Mouse (Mus musculus) kidney, postnatal 0 days (tissue): ENCODE data around the gene Tubgcp4. TPM values are rescaled to one million over a fixed set of nuclear protein-coding genes. Genes with fewer than 3 reads are reported as not detected.
"Not testable (repeated sequence)": the region's sequence is repeated elsewhere in the genome, so short reads cannot be mapped to it uniquely, and the experiment has no call there.

Source experiments
- ATAC-seq: fragments of 200-750 bp; cut with Nextera tagmentation; replicated peaks from 2 replicates; pipeline ENCODE4 v1.8.0; 2017; ENCODE audit warnings: low read depth, moderate number of reproducible peaks, moderate TSS enrichment, moderate library complexity; ENCODE audit not compliant: low FRiP score
- DNase-seq: peaks from one replicate; pipeline ENCODE4 v3.0.0-alpha.2; 2016; ENCODE audit warnings: low spot score
- H3K27ac ChIP-seq: fragments of 300-500 bp; sonication (generic); 2 replicates; pipeline ENCODE4 v1.5.1; 2014; ENCODE audit warnings: mild to moderate bottlenecking
- H3K27me3 ChIP-seq: fragments of 300-500 bp; sonication (generic); 2 replicates; pipeline ENCODE4 v1.6.1; 2014; ENCODE audit warnings: low read length, mixed read lengths; ENCODE audit not compliant: insufficient read depth
- H3K36me3 ChIP-seq: fragments of 300-500 bp; sonication (generic); 2 replicates; pipeline ENCODE4 v1.6.1; 2014; ENCODE audit warnings: low read length, mixed read lengths; ENCODE audit not compliant: insufficient read depth
- H3K4me1 ChIP-seq: fragments of 300-500 bp; sonication (generic); replicated peaks from 2 replicates; pipeline ENCODE4 v1.6.1; 2014; ENCODE audit warnings: antibody characterized with exemption, low read length, mixed read lengths; ENCODE audit not compliant: insufficient read depth
- H3K4me2 ChIP-seq: fragments of 300-500 bp; sonication (generic); 2 replicates; pipeline ENCODE4 v1.6.1; 2014; ENCODE audit warnings: mild to moderate bottlenecking, low read length, moderate library complexity, mixed read lengths
- H3K4me3 ChIP-seq: fragments of 300-500 bp; sonication (generic); replicated peaks from 2 replicates; pipeline ENCODE4 v1.5.1; 2014; ENCODE audit warnings: low read depth, low read length
- H3K9ac ChIP-seq: fragments of 300-500 bp; sonication (generic); 2 replicates; pipeline ENCODE4 v1.6.1; 2014; ENCODE audit warnings: low read depth, low read length
- H3K9me3 ChIP-seq: fragments of 300-500 bp; sonication (generic); replicated peaks from 2 replicates; pipeline ENCODE4 v1.6.1; 2016; ENCODE audit warnings: low read length, inconsistent platforms, mixed read lengths
- CTCF ChIP-seq: IDR thresholded peaks from 2 replicates; pipeline ENCODE4 v1.5.1; 2016; ENCODE audit warnings: antibody characterized with exemption, low read depth, mild to moderate bottlenecking, moderate library complexity
- WGBS: fragments of 180-500 bp; shearing (Covaris S2); extraction: QIAGEN DNeasy Blood & Tissue Kit; methylation state at CpG from one replicate; pipeline ENCODE4 v1.1.7; 2014; 5-methylcytosine and 5-hydroxymethylcytosine counted together
- polyA plus RNA-seq: library from polyadenylated mRNA; unstranded; fragments of >200 nt; fragmentation: Nextera tagmentation; extraction: Ambion mirVana; gene quantifications from 2 replicates; pipeline ENCODE4 v1.2.1, GENCODE M21; 2015

Tubgcp4 gene
- polyA plus RNA-seq = 27.6 and 29.2 TPM in 2 replicates

- peak within 1 kb of the TSS; percentile 69 for H3K4me3 ChIP-seq
- peak within 1 kb of the TSS; percentile 87 for H3K27ac ChIP-seq
- H3K9ac ChIP-seq = peak within 1 kb of the TSS; percentile 69
- ATAC-seq (peak; percentile 29), DNase-seq (peak; percentile 72)
- TF ChIP-seq CTCF = no peak
- H3K36me3 ChIP-seq = peaks cover 12% of the 10 kb centered on the region
- H3K4me1 ChIP-seq = no peaks in the 10 kb centered on the region; the same call in 1 of the 2 replicates
- H3K27me3 ChIP-seq = no peaks in the 10 kb centered on the region
- H3K4me2 ChIP-seq = peak within 1 kb of the TSS; percentile 60
- under 1% methylated on average over 38 of the region's 38 CpGs for WGBS
- H3K9me3 ChIP-seq = no peaks in the 10 kb centered on the region
Observed at GRCm38 (mm10) chr2:121170481-121170971, at the start of gene Tubgcp4. Gene Tubgcp4, plus strand, starts transcription at chr2:121170654.

- DNase-seq, H3K4me2 ChIP-seq, H3K36me3 ChIP-seq, H3K9me3 ChIP-seq, H3K27me3 ChIP-seq, ATAC-seq, H3K9ac ChIP-seq, H3K4me3 ChIP-seq, H3K4me1 ChIP-seq, H3K27ac ChIP-seq: not testable (repeated sequence)
- 92% methylated on average over 5 of the region's 5 CpGs for WGBS
Observed at GRCm38 (mm10) chr2:121126302-121126701, 44.2 kb upstream of the Tubgcp4 start.

- no peaks in the 10 kb centered on the region for H3K27me3 ChIP-seq
- H3K4me2 ChIP-seq = no peak overlapping the region
- no peak for DNase-seq
- H3K36me3 ChIP-seq = no peaks in the 10 kb centered on the region
- WGBS = 58% methylated on average over 1 of the region's 1 CpGs
- no peaks in the 10 kb centered on the region for H3K4me1 ChIP-seq
- ATAC-seq = no peak
- H3K4me3 ChIP-seq = no peak overlapping the region
- no peak for TF ChIP-seq CTCF
- H3K9ac ChIP-seq = no peak overlapping the region
- no peak overlapping the region for H3K27ac ChIP-seq
- H3K9me3 ChIP-seq = no peaks in the 10 kb centered on the region
Observed at GRCm38 (mm10) chr2:121127536-121127935, 42.9 kb upstream of the Tubgcp4 start.

- no peaks in the 10 kb centered on the region for H3K4me1 ChIP-seq
- TF ChIP-seq CTCF = no peak
- H3K4me3 ChIP-seq = no peak overlapping the region
- no peaks in the 10 kb centered on the region for H3K27me3 ChIP-seq
- H3K36me3 ChIP-seq = no peaks in the 10 kb centered on the region
- no peak overlapping the region for H3K9ac ChIP-seq
- ATAC-seq = no peak
- DNase-seq = no peak
- H3K4me2 ChIP-seq = no peak overlapping the region
- H3K27ac ChIP-seq = no peak overlapping the region
- H3K9me3 ChIP-seq = no peaks in the 10 kb centered on the region
- WGBS = 53% methylated on average over 9 of the region's 9 CpGs
Observed at GRCm38 (mm10) chr2:121128865-121129620, 41.4 kb upstream of the Tubgcp4 start.

- H3K4me3 ChIP-seq = no peak overlapping the region
- no peak overlapping the region for H3K27ac ChIP-seq
- ATAC-seq (no peak), DNase-seq (no peak)
- H3K9ac ChIP-seq = no peak overlapping the region
- no peak for TF ChIP-seq CTCF
- no peak overlapping the region for H3K4me2 ChIP-seq
- WGBS = 74% methylated on average over 1 of the region's 1 CpGs
- no peaks in the 10 kb centered on the region for H3K4me1 ChIP-seq
- no peaks in the 10 kb centered on the region for H3K9me3 ChIP-seq
- no peaks in the 10 kb centered on the region for H3K36me3 ChIP-seq
- H3K27me3 ChIP-seq = no peaks in the 10 kb centered on the region
Observed at GRCm38 (mm10) chr2:121132822-121133221, 37.6 kb upstream of the Tubgcp4 start.

GRCm38 (mm10) chr2:121137371-121137770 is 33.1 kb upstream of the Tubgcp4 start:
- H3K36me3 ChIP-seq = no peaks in the 10 kb centered on the region
- no peak for TF ChIP-seq CTCF
- 0 out of 2 replicates have a peak overlapping the region, but pooled peaks have one; percentile 86 for H3K4me2 ChIP-seq
- WGBS = 88% methylated on average over 4 of the region's 4 CpGs
- no peak overlapping the region for H3K27ac ChIP-seq
- no peak overlapping the region for H3K4me3 ChIP-seq
- 0 out of 2 replicates have a peak, but pooled peaks cover 5% of the 10 kb centered on the region for H3K4me1 ChIP-seq
- no peak for DNase-seq
- H3K9ac ChIP-seq = no peak overlapping the region
- no peak for ATAC-seq
- H3K9me3 ChIP-seq = no peaks in the 10 kb centered on the region
- no peaks in the 10 kb centered on the region for H3K27me3 ChIP-seq
